Mouse (Mus musculus) midbrain, embryonic 12.5 days (tissue): ENCODE data around the gene Fam183b. TPM values are rescaled to one million over a fixed set of nuclear protein-coding genes. Genes with fewer than 3 reads are reported as not detected.
"Not testable (repeated sequence)": the region's sequence is repeated elsewhere in the genome, so short reads cannot be mapped to it uniquely, and the experiment has no call there.

Source experiments
- ATAC-seq: fragments of 200-750 bp; cut with Nextera tagmentation; 2 replicates; pipeline ENCODE4 v1.8.0; 2017; ENCODE audit warnings: low read depth, moderate TSS enrichment, moderate library complexity; ENCODE audit not compliant: low FRiP score
- H3K27ac ChIP-seq: fragments of 300-500 bp; sonication (generic); replicated peaks from 2 replicates; pipeline ENCODE4 v1.5.1; 2016; ENCODE audit warnings: mild to moderate bottlenecking
- H3K27me3 ChIP-seq: fragments of 300-500 bp; sonication (generic); 2 replicates; pipeline ENCODE4 v1.6.1; 2016; ENCODE audit warnings: mild to moderate bottlenecking
- H3K36me3 ChIP-seq: fragments of 300-500 bp; sonication (generic); 2 replicates; pipeline ENCODE4 v1.6.1; 2016
- H3K4me1 ChIP-seq: fragments of 300-500 bp; sonication (generic); 2 replicates; pipeline ENCODE4 v1.6.1; 2016
- H3K4me2 ChIP-seq: fragments of 300-500 bp; sonication (generic); replicated peaks from 2 replicates; pipeline ENCODE4 v1.6.1; 2016; ENCODE audit warnings: mild to moderate bottlenecking, moderate library complexity
- H3K4me3 ChIP-seq: fragments of 300-500 bp; sonication (generic); 2 replicates; pipeline ENCODE4 v1.5.1; 2016; ENCODE audit warnings: mild to moderate bottlenecking
- H3K9ac ChIP-seq: fragments of 300-500 bp; sonication (generic); replicated peaks from 2 replicates; pipeline ENCODE4 v1.6.1; 2016; ENCODE audit warnings: mild to moderate bottlenecking, moderate library complexity
- H3K9me3 ChIP-seq: fragments of 300-500 bp; sonication (generic); 2 replicates; pipeline ENCODE4 v1.6.1; 2016; ENCODE audit warnings: mild to moderate bottlenecking
- WGBS: fragments of 180-500 bp; shearing (Covaris S2); methylation state at CpG from one replicate; pipeline ENCODE4 v1.1.7; 2016; 5-methylcytosine and 5-hydroxymethylcytosine counted together
- polyA plus RNA-seq: library from polyadenylated mRNA; unstranded; fragments of >200 nt; fragmentation: Nextera tagmentation; extraction: Ambion mirVana; gene quantifications from 2 replicates; pipeline ENCODE4 v1.2.1, GENCODE M21; 2016

Fam183b gene
- polyA plus RNA-seq, 1 experiment from 2014 or later, result 2.1 TPM

DNA sequence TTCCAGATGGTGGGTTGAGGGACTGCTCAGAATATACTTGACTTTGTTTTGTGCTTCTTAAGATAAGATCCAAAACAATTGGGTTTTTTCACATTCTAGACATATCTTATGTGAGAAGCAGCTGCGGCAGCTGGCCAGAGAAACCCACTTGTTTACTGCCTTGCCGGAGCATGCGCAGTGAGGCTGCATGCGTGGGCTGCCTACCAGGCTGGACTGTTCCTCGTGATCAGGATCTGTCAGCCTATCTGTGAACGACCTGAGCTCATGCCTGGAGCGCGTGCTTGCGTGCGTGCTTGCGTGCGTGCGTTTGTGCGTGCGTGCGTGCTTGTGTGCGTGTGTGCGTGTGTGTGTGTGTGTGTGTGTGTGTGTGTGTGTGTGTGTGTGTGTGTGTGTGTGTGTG is 50.7 kb downstream of the Fam183b start:
- not testable (repeated sequence) for H3K9ac ChIP-seq, H3K4me2 ChIP-seq, H3K27ac ChIP-seq, H3K27me3 ChIP-seq, H3K4me3 ChIP-seq, H3K36me3 ChIP-seq, H3K9me3 ChIP-seq, H3K4me1 ChIP-seq, ATAC-seq
- WGBS, result 82% methylated on average over 18 of the region's 18 CpGs

Other genes starting within 250 kb of the Fam183b start
- 0.08 and 0.14 TPM in 2 replicates for gene Olfr328, start 246.3 kb downstream of the Fam183b start, polyA plus RNA-seq
- gene Olfr224, start 231.4 kb downstream of the Fam183b start, polyA plus RNA-seq, result not detected in 2 replicates
- not detected in 2 replicates for gene Olfr325, start 224.2 kb downstream of the Fam183b start, polyA plus RNA-seq
- gene Olfr324, start 206.8 kb downstream of the Fam183b start, polyA plus RNA-seq, result not detected in 2 replicates
- gene 2210407C18Rik, start 185.9 kb downstream of the Fam183b start, polyA plus RNA-seq, result not detected in 2 replicates
- not detected in 2 replicates for gene Olfr323, start 171.5 kb downstream of the Fam183b start, polyA plus RNA-seq
- gene Trim58, start 161.5 kb downstream of the Fam183b start, polyA plus RNA-seq, result 0.13 and 0.28 TPM in 2 replicates
- not detected in 2 replicates for gene Olfr322, start 143.2 kb downstream of the Fam183b start, polyA plus RNA-seq
- not detected in 2 replicates for gene Olfr320, start 120.9 kb downstream of the Fam183b start, polyA plus RNA-seq
- not detected in 2 replicates for gene Olfr319, start 102.8 kb downstream of the Fam183b start, polyA plus RNA-seq
- not detected in 2 replicates for gene Olfr318, start 77.9 kb downstream of the Fam183b start, polyA plus RNA-seq
- gene Olfr317, start 62.7 kb downstream of the Fam183b start, polyA plus RNA-seq, result not detected in 2 replicates
- gene Olfr316, start 49.2 kb downstream of the Fam183b start, polyA plus RNA-seq, result not detected in 2 replicates
- not detected in 2 replicates for gene Olfr315, start 28.8 kb downstream of the Fam183b start, polyA plus RNA-seq
- gene Olfr314, start 19.0 kb downstream of the Fam183b start, polyA plus RNA-seq, result not detected in 2 replicates
- not detected in 2 replicates for gene Olfr313, start 13.0 kb upstream of the Fam183b start, polyA plus RNA-seq
- gene Olfr312, start 27.3 kb upstream of the Fam183b start, polyA plus RNA-seq, result not detected in 2 replicates
- not detected in 2 replicates for gene Olfr311, start 37.3 kb upstream of the Fam183b start, polyA plus RNA-seq
- 17.7 and 19.9 TPM in 2 replicates for gene Gm12258, start 45.2 kb upstream of the Fam183b start, polyA plus RNA-seq
- gene 2810021J22Rik, start 65.3 kb upstream of the Fam183b start, polyA plus RNA-seq, result 10.2 and 13.7 TPM in 2 replicates
- gene Zfp39, start 102.3 kb upstream of the Fam183b start, polyA plus RNA-seq, result 5.3 and 5.5 TPM in 2 replicates
- gene Btnl10, start 115.9 kb upstream of the Fam183b start, polyA plus RNA-seq, result not detected in 2 replicates
- gene Rnf187, start 137.0 kb upstream of the Fam183b start, polyA plus RNA-seq, result 437 and 465 TPM in 2 replicates
- gene Hist3h2ba, start 147.0 kb upstream of the Fam183b start, polyA plus RNA-seq, result 177 and 223 TPM in 2 replicates
- 87.2 and 87.5 TPM in 2 replicates for gene Hist3h2a, start 152.7 kb upstream of the Fam183b start, polyA plus RNA-seq
- gene Trim17, start 152.7 kb upstream of the Fam183b start, polyA plus RNA-seq, result 0.64 and 0.86 TPM in 2 replicates
- 19.9 and 20.5 TPM in 2 replicates for gene Trim11, start 176.1 kb upstream of the Fam183b start, polyA plus RNA-seq